Mouse (Mus musculus) gastrocnemius, postnatal 10 days (tissue): Measurements from ENCODE around the gene Cmpk2. TPM values are rescaled to one million over a fixed set of nuclear protein-coding genes. Genes with fewer than 3 reads are reported as not detected.
"Not testable (repeated sequence)": the region's sequence is repeated elsewhere in the genome, so short reads cannot be mapped to it uniquely, and the experiment has no call there.

ENCODE experiments used
- DNase-seq: peaks from one replicate; pipeline ENCODE4 v3.0.0; 2021; ENCODE audit warnings: mixed read lengths
- long read RNA-seq, 2 experiments: library from polyadenylated mRNA; stranded (forward); transcript quantifications; one replicate each; pipeline ENCODE4 v2.0.0; 2021
- total RNA-seq, 2 experiments: library from RNA; stranded (reverse); gene quantifications; 2 replicates each; pipeline ENCODE4 v1.2.3; 2021

Gene Cmpk2
- 1 to 10 TPM; 3.5 to 4.3 TPM for total RNA-seq
- long read RNA-seq, experiment 1, transcript Cmpk2-201 (5 exons, 3,200 nt), result major isoform, 5 of 5 reads
- long read RNA-seq, experiment 1, partial matches to known transcripts, result 0 of 5 reads
- long read RNA-seq, experiment 1, other reads (novel, unspliced or antisense), result 0 of 5 reads
- long read RNA-seq, experiment 2, partial matches to known transcripts, result 0 of 3 reads
- long read RNA-seq, experiment 2, other reads (novel, unspliced or antisense), result 0 of 3 reads

DNA sequence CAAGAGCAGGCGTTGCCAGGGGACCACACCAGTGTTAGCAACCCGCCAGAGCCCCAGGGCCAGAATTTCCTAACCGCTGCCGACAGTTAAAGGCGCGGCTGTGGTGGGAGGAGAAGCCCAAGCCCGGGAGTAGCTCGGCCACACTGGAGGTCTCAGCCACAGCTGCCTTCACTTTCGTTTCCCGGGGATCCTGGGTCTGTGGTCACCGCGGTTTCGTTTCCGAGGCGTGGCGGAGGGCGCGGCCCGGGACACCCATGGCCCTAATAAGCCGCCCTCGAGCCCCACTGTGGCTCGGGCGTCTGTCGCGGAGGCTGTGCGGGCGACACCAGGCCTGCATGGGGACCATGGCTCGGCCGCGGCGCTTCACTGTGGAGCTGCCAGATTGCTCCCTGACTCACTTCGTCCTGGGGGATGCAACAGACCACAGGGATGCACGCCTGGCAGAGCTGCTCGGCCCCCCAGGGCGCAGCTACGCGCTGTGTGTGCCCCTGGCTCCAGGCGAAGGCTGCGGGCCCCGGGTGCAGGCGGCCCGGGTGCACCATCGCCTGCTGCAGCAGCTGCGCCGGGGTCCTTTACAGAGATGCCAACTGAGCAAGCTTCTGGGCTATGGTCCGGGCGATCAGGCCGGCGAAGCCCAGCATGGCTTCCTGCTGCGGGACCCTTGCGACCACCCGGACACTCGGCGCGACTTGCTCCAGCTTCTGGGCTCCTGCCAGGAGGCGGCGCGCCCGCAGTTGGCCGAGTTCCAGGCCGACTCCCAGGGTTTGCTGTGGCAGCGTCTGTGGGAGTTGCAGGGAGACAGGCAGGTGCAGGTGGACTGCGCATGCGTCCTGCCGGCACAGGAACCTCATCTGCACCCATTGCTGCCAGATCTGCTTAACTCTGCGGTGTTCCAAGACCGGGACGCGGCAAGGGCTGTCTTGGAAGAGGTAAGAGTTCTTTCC, at the start of gene Cmpk2:
Gene Cmpk2 (plus strand): TSS at position 107 of the 944 bp plus-strand sequence.
- DNase-seq, result peak; percentile 85

- DNase-seq, result no peak
Measured at GRCm38 (mm10) chr12:26424841-26425240, 44.2 kb upstream of the Cmpk2 start.

- DNase-seq, result not testable (repeated sequence)
Measured at GRCm38 (mm10) chr12:26428771-26429170, 40.2 kb upstream of the Cmpk2 start.

DNA sequence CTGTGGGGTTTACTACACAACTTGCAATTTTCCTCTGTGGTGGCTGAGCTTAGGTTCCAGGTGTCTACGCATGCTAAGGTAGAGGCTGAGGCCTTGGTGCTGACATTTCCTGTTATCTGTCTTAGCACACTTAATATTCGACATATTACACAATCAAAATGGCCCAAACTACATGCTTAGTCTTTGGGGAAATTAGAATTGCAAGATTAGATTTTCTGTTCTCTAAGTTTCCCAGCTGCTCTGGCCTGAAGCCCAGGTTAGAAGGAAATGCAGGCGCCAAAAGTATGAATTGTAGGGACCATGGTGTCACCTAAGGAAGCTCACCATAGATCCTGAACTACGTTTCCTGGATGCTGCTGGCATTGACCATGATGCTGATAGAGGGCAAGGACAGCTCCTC, 32.7 kb upstream of the Cmpk2 start:
- DNase-seq, result no peak

DNA sequence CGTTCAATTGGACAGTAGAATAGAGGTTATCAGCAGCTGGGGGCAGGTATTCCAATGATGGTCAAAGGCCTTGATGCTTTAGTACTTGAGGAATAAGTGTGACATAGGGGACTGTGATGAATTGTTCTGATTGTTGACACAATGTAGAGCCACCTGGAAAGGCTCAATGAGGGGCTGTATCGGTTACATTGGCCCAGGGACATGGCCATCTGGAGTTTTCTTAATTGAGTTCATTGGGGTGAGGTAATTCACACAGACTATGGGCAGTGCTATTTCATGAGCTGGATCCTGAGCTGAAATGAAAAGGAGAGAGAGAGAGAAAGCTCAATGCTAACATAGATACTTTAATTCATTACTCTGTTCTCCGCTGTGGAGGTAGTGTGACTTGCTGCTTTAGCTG, 31.1 kb upstream of the Cmpk2 start:
- no peak for DNase-seq

DNA sequence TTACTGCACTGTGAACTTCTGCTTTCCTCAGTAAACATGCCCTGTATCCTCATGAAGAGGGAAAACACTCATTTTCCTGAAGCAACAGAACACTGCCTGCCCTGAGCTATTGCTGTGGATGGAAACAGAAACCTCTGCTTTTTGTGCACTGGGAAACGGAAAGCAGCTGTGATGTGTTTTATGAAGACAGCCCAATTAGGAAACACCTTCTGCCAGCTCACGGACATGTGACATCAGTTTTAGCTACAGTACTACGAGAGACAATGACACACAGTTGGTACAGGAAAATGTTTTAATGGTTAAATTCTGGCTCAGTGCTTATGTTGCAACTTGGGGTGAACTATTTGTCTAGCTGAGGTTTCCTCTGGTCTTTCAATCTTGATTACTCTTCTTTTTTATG, 29.6 kb upstream of the Cmpk2 start:
- no peak for DNase-seq

- peak; percentile 87 for DNase-seq
Measured at GRCm38 (mm10) chr12:26444054-26444453, 24.9 kb upstream of the Cmpk2 start.

DNA sequence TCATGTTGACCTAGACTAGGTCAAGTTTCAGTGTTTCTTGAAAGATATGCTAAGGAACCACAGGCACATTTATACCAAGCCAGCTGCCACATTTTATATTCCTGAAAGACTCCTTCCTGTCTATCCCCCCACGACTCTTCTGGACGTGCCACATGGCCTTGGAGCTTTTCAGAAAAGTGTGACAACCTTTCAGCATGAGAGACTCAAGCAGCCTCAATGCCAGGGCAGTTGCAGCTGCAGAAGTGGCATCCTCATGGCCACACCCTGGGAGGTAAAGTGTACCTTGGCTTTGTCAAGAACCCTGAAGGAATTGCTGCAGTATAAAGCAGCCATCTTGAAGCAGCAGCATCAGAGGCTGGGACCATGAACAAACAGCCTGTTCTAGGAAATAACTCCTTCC, 24.5 kb upstream of the Cmpk2 start:
- DNase-seq, result no peak

- DNase-seq, result no peak
Measured at GRCm38 (mm10) chr12:26446377-26447045, 22.5 kb upstream of the Cmpk2 start.

DNA sequence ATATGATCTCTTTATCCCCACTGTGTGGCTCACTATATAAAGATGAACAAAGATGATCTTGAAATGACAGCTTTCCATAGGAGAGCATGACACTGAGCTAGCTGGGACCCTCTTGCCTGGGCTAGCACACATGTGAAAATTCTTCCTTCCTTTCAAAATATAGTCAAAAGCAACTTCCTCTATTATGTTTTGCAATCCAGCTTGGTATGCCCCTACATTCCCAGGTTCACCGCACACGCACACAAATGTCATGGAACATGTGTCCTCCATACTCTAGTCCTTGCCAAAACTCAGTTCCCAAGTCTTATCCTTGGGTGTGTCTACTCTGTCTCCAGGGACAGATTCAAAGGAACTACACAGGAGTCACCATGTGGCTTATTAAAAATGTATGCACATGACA, 19.5 kb upstream of the Cmpk2 start:
- no peak for DNase-seq

- no peak for DNase-seq
Measured at GRCm38 (mm10) chr12:26451150-26451549, 17.9 kb upstream of the Cmpk2 start.

DNA sequence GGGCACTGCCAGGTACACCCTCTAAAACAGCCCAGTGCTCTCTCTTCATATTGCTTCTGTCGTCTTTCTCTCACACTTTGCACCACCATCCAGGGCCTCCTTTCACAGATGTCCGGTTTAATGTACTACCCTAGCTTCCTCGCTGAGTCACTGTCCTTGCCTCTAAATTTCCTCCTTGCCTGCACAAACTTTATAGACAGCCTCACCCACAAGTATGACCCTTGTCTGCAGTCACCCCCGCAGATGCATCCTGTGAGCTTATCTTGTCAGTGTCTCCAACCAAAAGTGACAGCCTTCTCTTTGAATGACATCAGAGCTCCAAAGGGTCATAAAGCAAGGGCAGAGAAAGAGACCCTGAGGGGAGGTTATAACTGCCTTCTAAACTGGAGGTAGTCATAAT, 16.1 kb upstream of the Cmpk2 start:
- DNase-seq, result no peak

- no peak for DNase-seq
Measured at GRCm38 (mm10) chr12:26454682-26455081, 14.3 kb upstream of the Cmpk2 start.

GRCm38 (mm10) chr12:26456028-26456698, 12.8 kb upstream of the Cmpk2 start, which contains the start of gene Rsad2:
Rsad2 (minus strand) TSS chr12:26456452.
- peak; percentile 57 for DNase-seq

- DNase-seq, result no peak
Measured at GRCm38 (mm10) chr12:26460091-26460490, 8.9 kb upstream of the Cmpk2 start.

DNA sequence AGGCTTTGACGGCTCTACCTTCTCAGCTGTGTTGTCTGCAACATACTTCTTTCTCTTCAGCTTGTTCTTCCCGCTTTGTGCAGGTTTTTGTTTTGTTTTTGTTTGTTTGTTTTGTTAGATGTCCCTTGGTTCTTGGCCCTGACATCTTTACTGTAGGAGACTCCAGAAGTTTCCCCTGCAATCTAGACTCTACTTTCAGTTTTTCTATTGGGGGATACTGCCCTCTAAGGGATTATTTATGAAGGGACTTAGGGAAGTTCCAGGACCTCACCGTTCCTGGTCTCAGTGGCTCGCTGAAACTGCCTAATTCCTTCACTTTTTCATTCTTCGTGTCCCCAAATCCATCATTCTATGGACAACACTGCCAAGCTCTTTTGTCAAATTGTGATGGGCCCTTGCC, 3.4 kb upstream of the Cmpk2 start:
- no peak for DNase-seq

DNA sequence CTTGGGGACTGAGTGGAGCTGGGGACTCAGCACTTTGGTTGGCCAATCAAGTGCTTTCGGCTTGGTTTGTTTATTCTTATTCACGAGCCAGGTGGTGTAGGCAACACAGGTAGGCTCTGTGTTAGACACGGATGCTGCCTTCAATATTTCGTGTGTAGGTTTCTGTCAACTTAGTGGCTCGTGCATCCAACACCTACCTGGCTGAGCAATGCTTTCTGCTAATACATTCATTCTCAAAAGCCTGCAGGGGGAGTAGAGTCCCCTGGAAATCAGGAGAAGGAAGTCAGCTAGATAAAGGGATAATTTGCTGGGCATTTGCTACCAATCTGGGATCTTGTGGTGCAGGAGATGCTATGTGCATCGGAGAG, 1.0 kb downstream of the Cmpk2 start:
- DNase-seq, result no peak

GRCm38 (mm10) chr12:26471376-26471775, 2.4 kb downstream of the Cmpk2 start:
- DNase-seq, result no peak

DNA sequence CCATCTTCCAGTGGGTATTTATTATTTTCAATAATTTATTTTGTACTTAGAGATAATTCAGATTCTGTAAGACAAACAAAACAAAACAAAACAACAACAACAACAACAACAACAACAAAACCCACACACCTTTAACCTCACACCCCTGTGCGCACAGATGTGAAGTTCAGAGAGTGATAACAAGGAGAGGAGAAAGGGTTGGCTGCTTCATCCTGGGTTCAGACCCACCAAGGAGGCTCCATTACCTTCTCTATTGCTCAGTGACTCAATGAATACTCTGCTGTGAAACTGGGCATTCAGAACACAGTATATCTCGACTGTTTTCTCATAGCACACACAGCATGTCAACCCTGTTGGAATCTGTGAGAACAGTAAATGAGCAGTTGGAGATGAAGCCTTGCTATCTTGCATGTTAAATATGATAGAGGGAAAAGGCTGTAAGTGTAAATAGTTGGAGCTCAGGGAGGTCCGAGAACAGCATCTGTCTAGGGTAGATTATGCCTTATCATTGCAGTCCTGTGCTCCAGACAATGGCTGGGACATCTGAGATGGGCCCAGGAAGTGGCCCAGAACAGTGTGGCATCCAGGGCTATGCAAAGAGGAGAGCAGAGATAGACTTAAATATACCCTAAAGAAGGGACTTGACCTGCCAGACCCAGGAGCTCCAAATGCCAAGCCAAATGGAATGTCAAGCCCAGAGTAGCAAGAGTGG, 3.9 kb downstream of the Cmpk2 start:
- DNase-seq, result no peak

DNA sequence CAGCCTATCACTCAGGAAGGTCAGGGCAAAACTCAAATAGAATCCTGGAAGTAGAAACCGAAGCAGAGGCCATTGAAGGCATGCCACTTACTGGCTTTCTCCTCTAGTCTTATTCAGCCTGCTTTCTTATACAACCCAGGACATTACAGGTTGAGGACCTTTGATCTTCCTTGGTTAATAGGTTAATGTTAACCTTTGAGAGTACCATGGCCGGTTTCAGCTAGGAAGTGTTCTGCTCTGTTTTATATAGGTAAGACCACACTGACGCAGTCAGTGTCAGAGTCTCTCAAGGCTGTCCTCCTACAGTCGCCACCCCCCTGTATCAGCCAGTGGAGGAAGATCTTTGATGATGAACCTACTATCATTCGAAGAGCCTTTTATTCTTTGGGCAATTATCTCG, 4.7 kb downstream of the Cmpk2 start:
- no peak for DNase-seq

GRCm38 (mm10) chr12:26477198-26477597, 8.2 kb downstream of the Cmpk2 start:
- no peak for DNase-seq
